Mouse (Mus musculus) cerebellum, adult 8-10 months (tissue): Measurements from ENCODE around the gene Slc22a23.

Source experiments
- DNase-seq: peaks from one replicate; pipeline ENCODE4 v3.0.0; 2022

Slc22a23 gene

DNA sequence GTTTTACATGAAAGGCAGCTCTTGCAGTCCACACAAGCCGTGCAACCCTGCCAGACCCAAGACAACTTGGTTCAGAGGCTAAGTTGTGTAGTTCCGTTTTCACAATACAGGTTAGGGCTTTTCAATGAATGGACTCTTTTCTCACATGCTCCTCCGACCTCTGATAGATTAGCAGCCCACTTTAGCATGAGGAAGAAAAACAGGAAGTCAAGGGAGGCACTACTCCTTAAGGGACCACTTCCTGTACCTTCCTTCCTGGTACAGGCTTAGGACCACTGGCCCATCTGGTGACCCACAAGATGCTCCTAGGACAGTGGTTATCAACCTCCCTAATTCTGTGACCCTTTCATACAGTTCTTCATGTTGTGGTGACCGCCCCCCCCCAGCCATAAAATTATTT is 116.1 kb downstream of the Slc22a23 start:
- no peak for DNase-seq

- no peak for DNase-seq
Measured at GRCm38 (mm10) chr13:34227720-34228661, 117.0 kb downstream of the Slc22a23 start.

GRCm38 (mm10) chr13:34226940-34227339 is 118.0 kb downstream of the Slc22a23 start:
- DNase-seq = no peak

DNA sequence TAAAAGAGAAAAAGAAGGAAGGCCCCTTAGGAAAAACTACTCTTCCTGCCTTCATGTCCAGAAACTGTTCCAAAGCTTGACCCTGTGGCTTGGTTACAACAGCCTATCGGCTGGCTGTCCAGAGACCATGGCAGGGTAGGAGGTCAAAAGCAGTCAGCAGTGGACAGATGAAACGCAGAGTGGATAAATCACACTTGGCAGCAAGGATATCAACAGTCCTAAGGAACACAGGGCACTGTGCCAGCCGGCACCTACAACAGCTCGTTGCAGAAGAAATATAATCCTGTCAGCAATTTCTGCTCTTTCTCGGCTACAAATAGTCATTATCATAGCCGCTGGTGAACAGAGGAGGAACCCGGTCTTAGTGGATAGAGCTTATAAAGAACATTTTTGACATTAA is 122.0 kb downstream of the Slc22a23 start:
- peak; percentile 51 for DNase-seq

- DNase-seq = no peak
Measured at GRCm38 (mm10) chr13:34219728-34220127, 125.3 kb downstream of the Slc22a23 start.

- DNase-seq = no peak
Measured at GRCm38 (mm10) chr13:34218776-34219175, 126.2 kb downstream of the Slc22a23 start.

GRCm38 (mm10) chr13:34214855-34215254 is 130.1 kb downstream of the Slc22a23 start:
- DNase-seq = no peak

- no peak for DNase-seq
Measured at GRCm38 (mm10) chr13:34212735-34213212, 132.2 kb downstream of the Slc22a23 start.

GRCm38 (mm10) chr13:34211261-34211775 is 133.7 kb downstream of the Slc22a23 start:
- no peak for DNase-seq

GRCm38 (mm10) chr13:34207714-34208470 is 137.1 kb downstream of the Slc22a23 start:
- no peak for DNase-seq

- DNase-seq = no peak
Measured at GRCm38 (mm10) chr13:34205216-34205615, 139.8 kb downstream of the Slc22a23 start.

GRCm38 (mm10) chr13:34195676-34196075 is 149.3 kb downstream of the Slc22a23 start:
- no peak for DNase-seq

DNA sequence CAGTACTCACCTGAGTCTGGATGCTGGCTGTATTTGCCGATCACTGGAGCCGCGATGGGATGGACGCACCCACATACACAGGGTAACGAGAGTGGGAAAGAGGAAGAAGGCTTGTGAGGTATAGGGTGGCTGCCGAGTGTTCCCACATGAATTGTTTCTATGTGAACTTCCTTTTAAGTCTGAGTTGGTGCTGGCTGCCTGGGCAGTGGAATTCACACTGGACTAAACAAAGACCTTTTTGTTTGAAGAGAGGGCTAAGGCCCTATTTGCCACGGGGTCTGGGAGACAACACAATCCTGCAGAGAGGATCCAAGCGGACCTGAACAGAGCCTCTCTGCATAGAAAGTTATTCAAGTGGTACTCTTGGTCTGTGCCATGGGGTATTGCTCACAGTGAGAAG is 151.6 kb downstream of the Slc22a23 start:
- DNase-seq = no peak

DNA sequence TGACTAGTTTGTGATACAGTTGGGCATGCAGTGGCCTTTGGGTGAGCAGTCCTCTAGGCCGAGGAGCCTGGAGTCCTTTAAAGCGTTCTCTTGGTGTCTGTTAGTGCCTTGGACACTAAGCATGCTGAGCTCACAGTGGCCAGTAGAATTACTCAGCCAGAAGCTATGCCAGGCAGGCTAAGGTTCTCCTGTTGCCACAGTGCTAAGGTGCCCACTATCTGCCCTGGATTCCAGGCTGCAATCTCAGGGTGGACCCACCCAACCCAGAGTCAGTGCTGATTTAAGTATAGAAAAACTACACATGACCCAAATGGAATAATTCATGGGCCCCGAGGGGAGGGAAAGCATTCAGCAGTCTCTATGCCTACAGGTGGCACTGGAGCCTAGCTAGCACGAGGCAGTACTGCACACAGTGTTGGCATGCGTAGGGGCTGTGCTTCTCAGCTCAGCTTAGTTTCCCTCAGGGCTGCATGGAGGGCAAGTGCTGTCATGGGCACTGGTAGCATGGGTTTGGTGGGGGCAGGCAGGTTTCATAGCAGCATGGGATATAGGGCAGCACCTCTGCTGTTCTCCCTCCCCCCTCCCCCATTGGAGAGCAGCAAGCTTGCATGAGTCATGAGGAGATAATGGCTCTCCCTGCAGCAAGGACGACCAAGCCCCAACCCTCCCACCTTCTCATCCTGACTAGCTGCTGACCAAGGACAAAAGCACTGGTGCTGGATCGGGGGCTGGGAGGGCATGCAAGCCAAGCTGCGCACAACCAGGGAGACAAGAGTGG is 152.4 kb downstream of the Slc22a23 start:
- DNase-seq = no peak

- peak; percentile 68 for DNase-seq
Measured at GRCm38 (mm10) chr13:34187571-34187970, 157.4 kb downstream of the Slc22a23 start.

GRCm38 (mm10) chr13:34185371-34185770 is 159.6 kb downstream of the Slc22a23 start:
- DNase-seq = no peak

- DNase-seq = no peak
Measured at GRCm38 (mm10) chr13:34181624-34182023, 163.4 kb downstream of the Slc22a23 start.

DNA sequence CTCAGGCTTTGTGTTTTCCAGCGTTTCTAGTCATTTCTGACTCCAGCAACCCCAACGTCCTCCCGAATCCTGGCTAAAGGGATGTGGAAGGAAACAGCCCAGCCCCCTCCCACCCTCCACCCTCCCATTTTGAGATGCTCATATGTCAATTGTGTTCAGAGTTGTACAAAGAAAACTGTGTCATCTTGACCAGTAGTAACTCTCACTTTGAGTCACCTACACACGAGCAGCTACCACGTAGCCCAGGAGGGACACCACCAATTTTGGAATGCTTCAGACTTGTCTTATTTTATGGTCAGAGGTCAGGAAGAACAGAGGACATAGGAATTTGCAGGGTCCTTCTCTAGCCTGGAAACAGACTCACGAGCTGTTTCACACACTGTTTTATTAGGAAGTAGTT is 171.0 kb downstream of the Slc22a23 start:
- no peak for DNase-seq

DNA sequence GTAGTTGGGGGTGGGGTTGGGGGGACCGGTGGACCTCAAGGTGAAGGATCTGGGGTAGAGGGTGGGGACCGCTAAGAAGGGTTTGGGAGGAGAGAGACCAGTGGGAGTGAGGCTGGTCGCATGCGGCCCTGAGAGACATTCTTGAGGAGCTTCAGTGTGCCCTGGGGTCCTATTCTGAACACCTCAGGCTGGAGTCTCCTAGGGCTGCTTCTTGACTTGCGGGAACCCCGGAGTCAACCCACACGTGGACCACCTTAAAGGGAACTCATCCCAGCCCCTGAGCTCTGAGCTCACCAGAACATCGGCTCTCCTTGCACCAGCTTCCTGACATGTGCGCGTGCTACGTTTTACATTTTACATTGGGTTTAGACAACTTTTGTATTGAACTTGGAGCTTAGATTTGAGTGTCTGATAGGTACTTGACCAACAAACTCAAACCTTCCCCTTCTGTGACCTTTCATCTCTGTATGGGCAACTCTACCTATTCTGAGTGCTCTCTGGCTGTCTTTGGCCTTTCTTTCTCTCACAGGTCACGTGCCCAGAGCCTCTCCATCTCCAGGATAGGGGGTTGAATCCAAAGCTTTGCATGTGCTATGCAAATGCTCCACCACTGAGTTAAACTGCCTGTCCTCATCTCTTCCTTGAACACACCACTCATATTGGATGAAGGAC is 181.5 kb downstream of the Slc22a23 start:
- DNase-seq = no peak

- peak; percentile 93 for DNase-seq
Measured at GRCm38 (mm10) chr13:34162491-34163303, 182.3 kb downstream of the Slc22a23 start, which contains the start of gene Psmg4. Psmg4 (plus strand) TSS chr13:34162964.

DNA sequence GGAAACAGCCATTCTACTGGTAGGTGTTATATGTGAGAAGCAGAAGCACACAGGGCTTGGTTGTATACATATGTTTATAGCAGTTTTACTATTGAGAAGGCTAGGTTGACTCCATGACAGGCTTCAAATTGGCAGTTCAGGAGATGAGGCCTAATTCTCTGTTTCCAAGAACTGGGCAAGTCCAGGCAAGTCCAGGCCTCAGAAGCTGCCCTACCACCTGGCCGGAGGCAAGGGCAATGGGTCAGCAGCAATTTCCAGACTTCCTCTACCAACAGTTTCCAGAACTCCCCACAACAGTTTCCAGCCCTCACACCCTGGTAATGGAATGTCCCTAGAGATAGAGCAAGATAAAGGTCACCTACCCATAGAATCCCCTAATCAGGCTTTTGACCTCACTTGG is 185.1 kb downstream of the Slc22a23 start:
- no peak for DNase-seq
